Mouse (Mus musculus): ENCODE measurements at regions not wholly inside any gene's neighbourhood (a gene's known extent, or its start where the extent isn't known, plus 50 kb on each side); places are given as distances from the start of the nearest gene placed in this dataset.

- 49% methylated on average over 16 of the region's 16 CpGs for WGBS (ENCODE audit: insufficient replicate concordance)
These were observed 61.7 kb upstream of the Gm15217 start for GRCm38 (mm10) chr14:46317406-46318045.

GRCm38 (mm10) chr14:46328064-46328463 lies 51.1 kb upstream of the Gm15217 start:
- DNase-seq (ENCODE audit: low read depth in 3 of 3, low spot score in 3 of 3) (no peak), ATAC-seq (ENCODE audit: insufficient read depth) (no peak)
- no peaks in the 10 kb centered on the region for H3K27me3 ChIP-seq (ENCODE audit: control insufficient read depth, insufficient read depth, low read length)
- no peak overlapping the region for H3K4me3 ChIP-seq (ENCODE audit: insufficient read depth in 1 of 2, low read depth in 2 of 2, low read length in 2 of 2)
- H3K9ac ChIP-seq (replicated peaks), result no peak overlapping the region
- H3K36me3 ChIP-seq (replicated peaks; ENCODE audit: control insufficient read depth, insufficient read depth, low read depth), result no peaks in the 10 kb centered on the region
- H3K9me3 ChIP-seq (ENCODE audit: control insufficient read depth, low read length), result no peaks in the 10 kb centered on the region
- no peak overlapping the region for H3K4me2 ChIP-seq (ENCODE audit: low read depth)
- TF ChIP-seq CTCF (IDR thresholded peaks at IDR 0.05; ENCODE audit: low read depth), result no peak
- TF ChIP-seq EP300 (IDR thresholded peaks at IDR 0.05; ENCODE audit: low read depth), result no peak
- H3K4me1 ChIP-seq (replicated peaks; ENCODE audit: control insufficient read depth in 2 of 2, insufficient read depth in 2 of 2, low read length in 1 of 2), result no peaks in the 10 kb centered on the region
- 51% methylated on average over 3 of the region's 3 CpGs for WGBS (ENCODE audit: insufficient replicate concordance)
- H3K27ac ChIP-seq, result no peak overlapping the region

More at GRCm38 (mm10) chr14:46317406-46318045, 61.7 kb upstream of the Gm15217 start:
- no peaks in the 10 kb centered on the region for H3K9me3 ChIP-seq (ENCODE audit: control insufficient read depth, low read length)
- no peak overlapping the region for H3K27ac ChIP-seq
- peaks cover 0 to 2% of the 10 kb centered on the region in 2 experiments; a peak in 1 of 4 replicates for H3K4me1 ChIP-seq (replicated peaks; ENCODE audit: control insufficient read depth in 2 of 2, insufficient read depth in 2 of 2, low read length in 1 of 2)
- TF ChIP-seq CTCF (IDR thresholded peaks at IDR 0.05; ENCODE audit: low read depth), result no peak
- TF ChIP-seq EP300 (IDR thresholded peaks at IDR 0.05; ENCODE audit: low read depth), result no peak
- no peaks in the 10 kb centered on the region for H3K27me3 ChIP-seq (ENCODE audit: control insufficient read depth, insufficient read depth, low read length)
- no peak overlapping the region for H3K4me3 ChIP-seq (ENCODE audit: insufficient read depth in 1 of 2, low read depth in 2 of 2, low read length in 2 of 2)
- H3K9ac ChIP-seq (replicated peaks), result no peak overlapping the region
- no peak overlapping the region for H3K4me2 ChIP-seq (ENCODE audit: low read depth)
- DNase-seq (ENCODE audit: low read depth in 3 of 3, low spot score in 3 of 3), result no peak
- no peak for ATAC-seq (ENCODE audit: insufficient read depth)
- H3K36me3 ChIP-seq (replicated peaks; ENCODE audit: control insufficient read depth, insufficient read depth, low read depth), result no peaks in the 10 kb centered on the region
